Mouse (Mus musculus): ENCODE measurements around the gene Kcnk10. TPM values are rescaled to one million over a fixed set of nuclear protein-coding genes. Genes with fewer than 3 reads are reported as not detected.
A peak's percentile ranks its signal among the peaks of the same experiment; 100 is the strongest.

Kcnk10 gene
- polyA plus RNA-seq, 1 experiment, result 0.01 TPM

- WGBS, result 55% methylated on average over 8 of the region's 8 CpGs
- no peaks in the 10 kb centered on the region for H3K4me1 ChIP-seq (ENCODE audit: control insufficient read depth, insufficient read depth, low read length)
- H3K4me3 ChIP-seq (replicated peaks; ENCODE audit: extremely low read depth, low read depth, low read length), result no peak overlapping the region
- TF ChIP-seq CTCF (IDR thresholded peaks at IDR 0.05; ENCODE audit: insufficient read depth, low read length), result no peak
- no peak for TF ChIP-seq POLR2A (IDR thresholded peaks at IDR 0.05; ENCODE audit: borderline replicate concordance, extremely low read depth, low read depth, low read length)
- no peak for DNase-seq
Observed at GRCm38 (mm10) chr12:98477673-98478461, 100.2 kb downstream of the Kcnk10 start.

GRCm38 (mm10) chr12:98471232-98471631 lies 106.9 kb downstream of the Kcnk10 start:
- H3K4me3 ChIP-seq (replicated peaks; ENCODE audit: extremely low read depth, low read depth, low read length), result no peak overlapping the region
- no peak for TF ChIP-seq POLR2A (IDR thresholded peaks at IDR 0.05; ENCODE audit: borderline replicate concordance, extremely low read depth, low read depth, low read length)
- no peaks in the 10 kb centered on the region for H3K4me1 ChIP-seq (ENCODE audit: control insufficient read depth, insufficient read depth, low read length)
- no peak for DNase-seq
- WGBS, result 65% methylated on average over 5 of the region's 5 CpGs

- no peak for DNase-seq
- TF ChIP-seq CTCF (IDR thresholded peaks at IDR 0.05; ENCODE audit: insufficient read depth, low read length) (no peak), POLR2A (IDR thresholded peaks at IDR 0.05; ENCODE audit: borderline replicate concordance, extremely low read depth, low read depth, low read length) (no peak)
- Histone ChIP-seq H3K4me3 (replicated peaks; ENCODE audit: extremely low read depth, low read depth, low read length) (no peak overlapping the region), H3K4me1 (ENCODE audit: control insufficient read depth, insufficient read depth, low read length) (no peaks in the 10 kb centered on the region)
- 68% methylated on average over 3 of the region's 3 CpGs for WGBS
Observed at GRCm38 (mm10) chr12:98470097-98470496, 108.0 kb downstream of the Kcnk10 start.

GRCm38 (mm10) chr12:98467793-98468192 lies 110.3 kb downstream of the Kcnk10 start:
- TF ChIP-seq CTCF (IDR thresholded peaks at IDR 0.05; ENCODE audit: insufficient read depth, low read length) (no peak), POLR2A (IDR thresholded peaks at IDR 0.05; ENCODE audit: borderline replicate concordance, extremely low read depth, low read depth, low read length) (no peak)
- 91% methylated on average over 4 of the region's 4 CpGs for WGBS
- DNase-seq, result no peak
- H3K4me1 ChIP-seq (ENCODE audit: control insufficient read depth, insufficient read depth, low read length), result no peaks in the 10 kb centered on the region
- no peak overlapping the region for H3K4me3 ChIP-seq (replicated peaks; ENCODE audit: extremely low read depth, low read depth, low read length)

GRCm38 (mm10) chr12:98459889-98460288 lies 118.2 kb downstream of the Kcnk10 start:
- Histone ChIP-seq H3K4me3 (replicated peaks; ENCODE audit: extremely low read depth, low read depth, low read length) (no peak overlapping the region), H3K4me1 (ENCODE audit: control insufficient read depth, insufficient read depth, low read length) (no peaks in the 10 kb centered on the region)
- WGBS, result 48% methylated on average over 3 of the region's 3 CpGs
- TF ChIP-seq POLR2A (IDR thresholded peaks at IDR 0.05; ENCODE audit: borderline replicate concordance, extremely low read depth, low read depth, low read length), result no peak
- TF ChIP-seq CTCF (IDR thresholded peaks at IDR 0.05; ENCODE audit: insufficient read depth, low read length), result 0 out of 2 replicates have a peak, but pooled peaks have one; percentile 31
- no peak for DNase-seq

- Histone ChIP-seq H3K4me1 (ENCODE audit: control insufficient read depth, insufficient read depth, low read length) (no peaks in the 10 kb centered on the region), H3K4me3 (replicated peaks; ENCODE audit: extremely low read depth, low read depth, low read length) (no peak overlapping the region)
- DNase-seq, result no peak
- WGBS, result 79% methylated on average over 4 of the region's 4 CpGs
- TF ChIP-seq CTCF (IDR thresholded peaks at IDR 0.05; ENCODE audit: insufficient read depth, low read length), result no peak
- no peak for TF ChIP-seq POLR2A (IDR thresholded peaks at IDR 0.05; ENCODE audit: borderline replicate concordance, extremely low read depth, low read depth, low read length)
Observed at GRCm38 (mm10) chr12:98458944-98459343, 119.2 kb downstream of the Kcnk10 start.

- 51% methylated on average over 5 of the region's 5 CpGs for WGBS
- DNase-seq, result no peak
- no peak overlapping the region for H3K4me3 ChIP-seq (replicated peaks; ENCODE audit: extremely low read depth, low read depth, low read length)
- no peaks in the 10 kb centered on the region for H3K4me1 ChIP-seq (ENCODE audit: control insufficient read depth, insufficient read depth, low read length)
- TF ChIP-seq POLR2A (IDR thresholded peaks at IDR 0.05; ENCODE audit: borderline replicate concordance, extremely low read depth, low read depth, low read length), result no peak
- no peak for TF ChIP-seq CTCF (IDR thresholded peaks at IDR 0.05; ENCODE audit: insufficient read depth, low read length)
Observed at GRCm38 (mm10) chr12:98458516-98458915, 119.6 kb downstream of the Kcnk10 start.

GRCm38 (mm10) chr12:98453161-98453560 lies 124.9 kb downstream of the Kcnk10 start:
- H3K4me3 ChIP-seq (replicated peaks; ENCODE audit: extremely low read depth, low read depth, low read length), result no peak overlapping the region
- TF ChIP-seq POLR2A (IDR thresholded peaks at IDR 0.05; ENCODE audit: borderline replicate concordance, extremely low read depth, low read depth, low read length) (no peak), CTCF (IDR thresholded peaks at IDR 0.05; ENCODE audit: insufficient read depth, low read length) (no peak)
- no peak for DNase-seq
- no peaks in the 10 kb centered on the region for H3K4me1 ChIP-seq (ENCODE audit: control insufficient read depth, insufficient read depth, low read length)
- WGBS, result 81% methylated on average over 17 of the region's 17 CpGs

GRCm38 (mm10) chr12:98452646-98453045 lies 125.5 kb downstream of the Kcnk10 start:
- DNase-seq, result no peak
- no peak for TF ChIP-seq CTCF (IDR thresholded peaks at IDR 0.05; ENCODE audit: insufficient read depth, low read length)
- TF ChIP-seq POLR2A (IDR thresholded peaks at IDR 0.05; ENCODE audit: borderline replicate concordance, extremely low read depth, low read depth, low read length), result no peak
- no peak overlapping the region for H3K4me3 ChIP-seq (replicated peaks; ENCODE audit: extremely low read depth, low read depth, low read length)
- 69% methylated on average over 7 of the region's 7 CpGs for WGBS
- H3K4me1 ChIP-seq (ENCODE audit: control insufficient read depth, insufficient read depth, low read length), result no peaks in the 10 kb centered on the region

GRCm38 (mm10) chr12:98445637-98446036 lies 132.5 kb downstream of the Kcnk10 start:
- no peak overlapping the region for H3K4me3 ChIP-seq (replicated peaks; ENCODE audit: extremely low read depth, low read depth, low read length)
- H3K4me1 ChIP-seq (ENCODE audit: control insufficient read depth, insufficient read depth, low read length), result no peaks in the 10 kb centered on the region
- no peak for DNase-seq
- WGBS, result 68% methylated on average over 5 of the region's 5 CpGs
- TF ChIP-seq POLR2A (IDR thresholded peaks at IDR 0.05; ENCODE audit: borderline replicate concordance, extremely low read depth, low read depth, low read length) (no peak), CTCF (IDR thresholded peaks at IDR 0.05; ENCODE audit: insufficient read depth, low read length) (no peak)

All from lung, adult 2 months (tissue).